Mouse (Mus musculus): ENCODE results near the gene Clba1.

DNA sequence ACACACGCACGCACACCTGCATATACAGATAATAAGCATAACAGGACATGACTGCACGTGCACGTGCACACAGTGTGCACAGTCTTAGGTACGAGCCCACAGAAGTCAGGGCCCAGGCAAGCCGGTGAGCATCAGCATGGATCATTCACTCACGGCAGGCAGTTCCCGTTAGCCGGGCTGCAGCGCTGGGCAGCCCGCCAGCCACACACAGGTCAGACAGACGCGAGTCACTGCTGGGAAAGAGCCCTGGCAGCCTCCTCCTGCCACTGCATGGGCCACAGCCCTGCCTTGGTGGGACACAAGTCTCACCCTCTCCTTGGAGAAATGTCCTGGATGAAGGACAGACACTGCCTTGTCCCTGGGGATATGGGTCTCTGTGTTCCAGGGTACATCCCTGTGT lies 4.7 kb upstream of the Clba1 start:
- TF ChIP-seq CTCF (IDR thresholded peaks at IDR 0.05; ENCODE audit: extremely low read depth, insufficient read depth, low read length) = no peak
- no peak for TF ChIP-seq POLR2A (IDR thresholded peaks at IDR 0.05; ENCODE audit: extremely low read depth, insufficient read depth, low read length)

Data from cortical plate, adult 2 months (tissue).